Mouse (Mus musculus) ovary, postnatal 36 days (tissue): Measurements from ENCODE around the gene Fnbp1.

ENCODE experiments used
- DNase-seq: peaks from one replicate; pipeline ENCODE4 v3.0.0; 2022; ENCODE audit warnings: low spot score, mixed read lengths

The Fnbp1 gene

DNA sequence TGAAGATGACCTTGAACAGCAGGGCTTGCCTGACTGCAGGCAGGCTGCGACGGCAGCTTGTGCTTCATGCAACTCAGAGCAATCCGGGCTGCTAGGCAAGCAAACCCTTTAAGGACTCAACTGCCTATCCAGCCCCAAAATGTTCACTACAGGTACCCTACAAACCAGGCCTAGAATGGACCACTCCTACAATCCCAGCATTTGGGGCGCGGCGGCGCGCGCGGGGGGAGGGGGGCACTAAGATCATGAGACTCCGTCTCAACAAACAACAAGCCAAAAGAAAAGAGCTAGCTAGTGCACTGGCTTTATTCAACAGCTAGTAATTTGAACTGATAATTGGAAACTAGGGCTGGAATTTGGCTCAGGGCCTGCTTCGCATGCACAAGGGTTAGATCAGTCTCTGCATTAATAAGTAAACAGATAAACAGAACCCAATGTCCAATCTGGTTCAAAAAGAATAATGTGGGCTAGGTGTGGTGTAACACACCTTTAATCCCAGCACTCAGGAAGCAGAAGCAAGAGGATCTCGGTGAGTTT, 74.7 kb downstream of the Fnbp1 start:
- DNase-seq, result no peak

DNA sequence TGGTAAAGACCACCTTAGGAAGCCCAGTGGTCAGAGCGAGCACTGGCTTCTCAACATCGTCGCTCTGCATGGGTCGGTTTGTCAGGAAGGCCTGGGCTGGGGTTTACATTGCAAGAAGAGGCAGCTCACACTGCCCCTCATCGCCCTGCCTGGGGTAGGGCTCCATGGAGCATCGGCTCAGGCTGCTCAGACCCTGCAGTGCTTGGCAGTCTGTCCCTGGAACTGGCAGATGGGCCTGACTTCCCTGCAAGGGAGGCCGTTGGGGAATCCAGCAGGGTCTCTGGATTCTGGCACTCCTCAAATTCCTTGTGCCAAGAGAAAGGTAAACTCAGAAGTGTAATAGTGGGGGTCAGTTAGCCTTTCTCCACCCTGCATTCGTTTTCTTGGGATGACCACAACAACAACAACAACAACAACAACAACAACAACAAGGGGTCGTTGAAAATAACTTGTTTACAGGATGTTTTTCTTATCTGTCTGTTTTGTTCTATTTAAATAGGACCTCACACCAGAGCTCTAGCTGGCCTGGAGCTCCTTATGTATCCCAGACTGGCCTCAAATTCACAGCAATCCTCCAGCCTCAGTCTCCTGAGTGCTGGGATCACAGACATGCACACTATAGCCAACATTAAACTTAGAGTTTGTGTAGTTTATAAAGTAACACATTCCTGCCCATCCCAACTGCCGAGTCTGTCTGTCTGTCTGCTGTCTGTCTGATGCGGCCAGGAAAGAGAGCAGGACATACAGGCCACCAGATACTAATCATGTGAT, 75.6 kb downstream of the Fnbp1 start:
- no peak for DNase-seq

DNA sequence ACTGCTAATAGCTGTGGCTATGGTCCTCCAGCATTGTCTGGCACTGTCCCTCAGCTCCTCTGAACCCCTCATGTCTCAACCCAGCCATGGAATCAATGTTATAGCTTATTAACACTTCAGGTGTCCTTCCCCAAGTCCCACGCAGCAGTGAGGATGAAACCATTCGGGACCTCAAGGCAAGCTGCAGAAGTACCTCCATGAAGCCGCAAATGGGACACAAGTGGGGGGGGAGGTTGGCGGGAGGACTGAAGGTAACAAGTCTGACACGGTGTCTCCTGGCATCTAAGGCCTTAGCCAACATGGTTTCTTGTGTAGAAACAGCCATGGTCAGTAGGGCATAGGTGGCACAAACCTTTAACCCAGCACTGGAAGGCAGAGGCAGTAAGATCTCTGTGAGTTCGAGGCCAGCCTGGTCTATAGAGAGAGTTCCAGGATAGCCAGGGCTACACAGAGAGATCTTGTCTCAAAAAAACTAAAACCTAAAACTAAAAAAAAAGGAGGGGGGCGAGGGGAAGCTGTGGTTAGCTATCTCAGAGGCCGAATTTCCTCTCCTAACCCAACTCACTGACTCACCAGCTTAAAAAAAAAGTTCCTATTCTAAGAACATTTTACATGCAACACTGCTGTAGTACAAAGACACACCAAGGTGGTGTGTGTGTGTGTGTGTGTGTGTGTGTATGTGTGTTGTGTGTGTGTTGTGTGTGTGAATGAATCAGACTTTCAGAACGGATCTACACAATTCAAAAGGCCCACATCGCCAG, 79.8 kb downstream of the Fnbp1 start:
- DNase-seq, result no peak

DNA sequence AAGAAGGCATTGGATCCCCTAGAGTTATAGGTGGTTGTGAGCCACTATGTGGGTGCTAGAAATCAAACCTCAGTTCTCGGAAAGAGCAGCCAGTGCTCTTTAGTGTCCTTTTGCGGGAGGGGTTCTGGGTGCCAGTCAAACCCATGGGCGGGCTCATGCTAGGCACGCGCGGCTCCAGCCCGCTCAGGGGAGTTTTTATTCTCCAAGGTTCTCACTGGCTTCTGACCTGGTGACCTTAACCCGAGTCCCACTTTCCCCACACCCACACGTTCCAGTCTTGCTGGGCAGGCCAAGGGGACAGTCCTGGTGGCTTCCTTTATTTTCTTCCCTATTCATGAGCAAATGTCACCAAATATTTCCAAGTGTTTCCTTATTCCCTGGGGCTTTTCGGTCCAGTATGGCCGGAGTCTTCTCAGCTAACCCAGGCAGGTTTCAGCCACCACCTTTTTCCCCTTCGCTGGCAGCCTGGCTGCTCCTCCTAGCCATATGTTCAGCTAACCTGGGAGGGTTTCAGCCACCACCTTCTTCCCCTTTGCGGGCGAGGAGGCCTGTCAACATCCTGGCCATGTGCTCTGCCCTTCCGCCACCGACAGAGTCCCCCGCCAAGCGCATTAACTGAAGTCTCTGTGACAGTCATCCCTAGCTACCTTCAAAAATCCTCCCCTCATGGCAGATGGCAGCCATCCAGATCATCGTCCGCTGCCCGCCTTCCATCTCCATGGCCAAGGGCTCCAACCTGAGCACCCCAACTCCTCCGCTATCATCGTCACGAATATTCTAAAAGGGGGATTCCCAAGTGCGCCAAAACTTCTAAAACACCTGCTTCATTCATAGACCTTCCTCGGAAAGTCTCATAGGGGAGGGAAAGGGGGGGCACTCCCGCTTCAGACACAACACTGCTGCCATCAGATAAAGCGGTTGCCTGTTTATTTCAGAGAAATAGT, 80.7 kb downstream of the Fnbp1 start:
- no peak for DNase-seq

DNA sequence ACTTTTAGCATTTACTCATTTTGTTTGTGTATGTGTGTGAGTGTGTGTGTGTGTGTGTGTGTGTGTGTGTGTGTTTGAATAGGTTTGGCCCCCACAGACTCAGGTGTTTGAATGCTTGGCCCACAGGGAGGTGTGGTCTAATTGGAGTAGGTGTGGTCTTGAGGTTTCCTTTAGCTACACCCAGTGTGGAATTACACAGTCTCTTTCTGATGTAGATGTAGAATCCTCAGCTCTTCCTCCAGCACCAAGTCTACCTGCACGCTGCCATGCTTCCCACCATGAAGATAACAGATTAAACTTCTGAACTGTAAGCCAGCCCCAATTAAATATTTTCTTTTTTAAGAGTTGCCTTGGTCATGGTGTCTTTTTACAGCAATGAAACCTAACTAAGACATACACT, 81.5 kb downstream of the Fnbp1 start:
- DNase-seq, result no peak

DNA sequence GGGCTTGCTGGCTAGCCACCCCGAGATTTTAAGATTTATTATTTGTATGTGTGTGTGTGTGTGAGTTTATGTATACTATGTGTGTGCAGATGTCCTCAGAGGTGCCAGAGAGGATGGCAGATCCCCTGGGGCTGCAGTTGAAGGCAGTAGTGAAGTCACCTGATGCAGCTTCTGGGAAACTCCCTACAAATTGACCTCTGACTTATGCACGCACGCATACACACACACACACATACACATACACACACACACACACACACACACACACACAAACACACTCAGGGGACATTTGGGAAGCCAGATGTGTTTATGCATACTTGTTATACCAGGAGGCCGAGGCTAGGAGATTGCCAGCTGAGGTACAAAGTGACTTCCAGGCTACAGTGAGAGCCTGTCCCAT, 83.4 kb downstream of the Fnbp1 start:
- DNase-seq, result no peak

DNA sequence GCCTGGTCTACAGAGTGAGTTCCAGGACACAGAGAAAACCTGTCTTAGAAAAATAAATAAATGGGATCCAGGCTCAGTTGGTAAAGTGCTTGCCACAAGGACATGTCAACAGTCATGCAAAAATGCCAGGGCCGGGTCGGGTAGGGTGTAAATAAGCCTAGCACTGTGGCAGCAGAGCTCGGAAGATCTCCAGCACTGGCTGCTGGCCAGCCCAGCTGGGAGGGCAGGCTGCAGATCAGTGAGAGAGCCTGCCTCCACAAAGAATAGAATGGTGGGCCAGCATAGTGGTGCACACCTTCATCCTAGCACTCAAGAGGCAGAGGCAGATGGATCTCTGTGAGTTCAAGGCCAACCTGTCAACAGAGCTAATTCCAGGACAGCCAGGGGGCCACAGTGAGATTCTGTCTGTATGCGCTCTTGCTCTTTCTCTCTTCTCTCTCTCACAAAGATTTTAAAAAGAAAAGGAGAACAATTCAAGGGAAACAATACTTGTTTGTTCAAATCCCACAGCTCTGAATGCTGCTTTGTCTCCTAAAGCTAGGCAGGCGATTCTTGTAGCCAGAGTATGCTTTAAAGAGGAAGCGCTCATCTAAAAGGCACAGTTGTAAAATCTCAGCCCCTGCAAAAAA, 84.1 kb downstream of the Fnbp1 start:
- DNase-seq, result no peak

DNA sequence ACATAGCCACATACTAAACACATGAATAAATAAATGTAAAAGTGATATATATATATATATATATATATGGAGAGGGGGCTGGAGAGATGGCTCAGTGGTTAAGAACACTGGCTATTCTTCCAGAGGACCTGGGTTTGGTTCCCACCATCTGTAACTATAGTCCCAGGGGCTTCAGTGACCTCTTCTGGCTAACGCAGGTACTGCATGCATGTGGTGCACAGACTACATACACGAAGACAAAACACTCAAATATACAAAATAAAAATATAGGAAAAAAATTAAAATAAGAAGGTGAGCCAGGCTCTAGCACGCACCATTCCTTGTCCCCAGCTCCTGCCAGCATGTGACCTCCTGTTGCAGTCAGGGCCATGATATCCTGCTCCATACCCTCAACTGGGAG, 85.7 kb downstream of the Fnbp1 start:
- no peak for DNase-seq

DNA sequence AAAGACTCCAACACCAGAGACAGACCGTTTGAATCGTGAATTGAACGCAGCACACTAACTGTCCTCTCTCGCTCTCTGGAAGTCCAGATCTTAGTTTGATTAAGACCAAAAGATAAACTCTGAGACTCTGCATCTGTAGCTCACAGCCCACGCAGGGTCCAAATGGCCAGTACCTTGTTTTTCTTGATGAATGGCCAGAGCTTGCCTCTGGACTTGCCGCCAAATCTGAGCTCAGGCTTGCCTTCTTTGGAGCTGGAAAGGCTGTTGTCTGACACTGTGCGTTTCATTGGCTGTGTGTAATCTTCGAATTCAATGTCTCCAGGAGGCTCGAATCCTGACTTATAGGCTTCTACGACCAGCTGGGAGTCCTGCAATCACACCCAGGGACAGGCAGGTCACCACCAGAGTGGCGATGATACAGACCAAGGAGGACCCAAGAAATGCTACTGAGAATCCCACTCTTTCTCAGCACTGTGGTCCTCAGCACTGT, 87.9 kb downstream of the Fnbp1 start:
- no peak for DNase-seq

DNA sequence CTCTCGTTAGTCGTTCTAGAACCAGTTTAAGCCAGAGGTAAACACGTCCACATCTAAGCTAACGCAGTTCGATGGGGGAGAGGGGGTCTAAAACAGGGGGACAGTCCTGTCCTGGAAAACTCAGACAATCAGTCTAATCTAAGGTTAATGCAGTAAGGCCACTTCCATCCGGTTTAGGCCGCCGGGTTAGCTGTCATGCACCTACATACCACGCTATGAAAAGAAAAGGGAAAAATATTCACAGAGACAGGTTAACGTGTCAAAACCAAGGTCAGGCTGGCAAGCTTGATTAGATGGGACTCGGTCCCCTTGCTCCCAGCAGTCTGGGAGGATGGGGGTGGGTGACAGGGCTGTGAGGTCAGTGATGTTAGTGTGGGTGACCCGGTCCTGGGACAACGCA, 88.4 kb downstream of the Fnbp1 start:
- no peak for DNase-seq

DNA sequence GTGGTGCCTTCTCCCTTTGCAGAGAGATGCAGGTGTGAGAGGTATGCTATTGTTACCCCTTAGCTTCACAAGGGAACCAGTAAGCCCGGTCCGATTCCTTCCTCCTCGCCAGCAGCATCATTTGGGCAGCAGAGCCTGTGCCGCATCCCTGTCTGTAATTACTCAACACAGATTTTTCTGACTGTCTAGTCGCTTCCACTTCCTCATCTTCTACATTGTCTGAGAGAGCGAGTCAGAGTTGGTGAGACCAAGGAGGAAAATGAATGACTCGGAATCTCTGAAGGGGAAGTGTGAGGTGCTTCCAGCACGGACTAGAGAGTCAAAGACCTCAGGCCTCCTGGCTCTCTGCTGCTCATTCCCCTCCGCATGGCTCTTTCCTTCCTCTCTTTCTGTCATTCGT, 89.4 kb downstream of the Fnbp1 start:
- DNase-seq, result no peak

DNA sequence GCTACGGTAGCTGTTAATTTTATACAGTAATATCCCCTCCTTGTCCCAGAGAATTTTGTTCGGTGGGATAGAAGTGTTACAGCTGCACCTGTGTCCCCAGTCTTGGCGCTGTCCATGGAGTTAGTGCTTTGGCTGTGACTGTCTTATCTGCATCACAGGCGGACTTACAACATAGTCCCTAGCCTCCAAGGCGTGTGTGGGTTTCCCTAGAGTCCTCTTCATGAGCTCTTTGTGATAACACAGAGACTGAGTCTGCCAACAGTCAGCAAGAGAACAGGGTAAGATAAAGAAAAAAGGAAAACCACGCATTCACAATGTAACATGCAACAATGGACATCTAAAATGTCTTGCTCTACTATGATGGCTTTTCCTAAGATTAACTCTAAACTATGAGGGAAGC, 93.8 kb downstream of the Fnbp1 start:
- no peak for DNase-seq

DNA sequence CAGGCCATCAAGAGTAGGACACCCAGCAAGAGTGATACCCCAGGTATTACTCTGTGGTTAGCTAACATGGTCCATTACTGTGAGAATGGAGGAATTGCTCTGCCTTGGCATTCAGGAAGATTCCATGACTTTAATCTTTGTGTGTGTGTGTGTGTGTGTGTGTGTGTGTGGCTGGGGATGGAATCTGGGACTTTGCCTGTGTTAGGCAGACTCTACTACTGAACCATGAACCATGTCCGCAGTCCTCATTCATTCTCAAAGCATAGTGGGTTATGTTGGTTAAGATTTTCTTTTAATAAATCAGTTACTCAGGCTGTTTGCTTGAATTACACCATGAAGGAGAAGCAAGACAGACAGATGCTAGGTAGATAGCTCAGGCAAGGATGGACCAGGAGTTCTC, 98.0 kb downstream of the Fnbp1 start:
- DNase-seq, result no peak

DNA sequence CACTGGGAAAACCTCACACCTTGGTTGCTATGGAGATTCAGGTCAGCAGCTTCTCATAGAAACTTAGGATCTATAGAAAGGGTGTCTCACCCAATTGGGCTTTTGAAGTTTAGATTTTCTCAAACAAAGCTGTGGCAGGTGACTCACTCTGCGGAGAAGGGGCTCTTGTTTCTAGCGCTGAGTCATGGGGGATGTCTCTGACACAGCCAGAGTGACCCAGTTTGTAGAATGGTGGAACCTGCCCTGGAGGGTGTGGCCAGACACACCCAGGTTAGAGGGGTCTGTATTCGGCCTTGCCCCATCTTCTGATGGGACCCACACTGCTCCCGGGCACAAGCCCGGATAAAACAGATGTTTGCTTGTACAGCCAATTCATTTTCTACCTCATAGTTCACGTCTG, 98.9 kb downstream of the Fnbp1 start:
- DNase-seq, result no peak

DNA sequence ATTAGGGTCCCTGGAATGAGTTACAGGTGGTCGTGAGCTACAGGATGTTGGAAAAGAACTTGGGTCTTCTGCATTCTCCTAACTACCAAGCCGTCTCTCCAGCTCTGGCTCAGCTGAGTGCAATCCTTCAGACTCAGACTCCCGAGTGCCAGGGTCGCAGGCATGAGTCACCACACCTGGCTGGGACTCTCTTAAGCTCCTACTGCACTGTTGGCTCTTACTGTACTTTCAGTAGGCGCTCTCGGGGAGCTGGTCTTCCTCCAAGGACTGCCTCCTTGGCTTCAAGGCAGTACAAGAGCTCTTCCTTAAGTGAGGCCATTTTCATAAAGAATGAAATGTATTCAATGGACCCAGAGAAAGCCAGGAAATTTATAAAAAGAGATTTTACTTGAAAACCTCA, 100.4 kb downstream of the Fnbp1 start:
- no peak for DNase-seq

DNA sequence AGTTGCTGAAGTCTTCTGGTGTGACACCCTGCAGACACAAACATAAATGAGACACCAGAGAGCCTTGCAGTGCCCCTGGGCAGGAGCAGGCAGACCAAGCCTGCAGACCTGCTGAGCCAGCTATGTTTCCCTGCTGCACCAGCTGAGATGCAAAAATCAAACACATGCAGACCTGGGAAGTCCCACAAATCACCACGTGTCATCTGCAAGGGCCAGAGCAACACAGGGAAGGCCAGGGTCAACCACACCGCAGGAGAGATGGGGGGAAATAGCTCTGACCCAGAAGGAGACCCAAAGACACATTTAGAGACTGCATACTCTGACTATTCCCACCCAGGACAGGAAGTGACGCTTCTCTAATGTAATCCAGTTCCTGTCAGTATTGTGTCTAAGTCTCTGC, 101.3 kb downstream of the Fnbp1 start:
- no peak for DNase-seq

DNA sequence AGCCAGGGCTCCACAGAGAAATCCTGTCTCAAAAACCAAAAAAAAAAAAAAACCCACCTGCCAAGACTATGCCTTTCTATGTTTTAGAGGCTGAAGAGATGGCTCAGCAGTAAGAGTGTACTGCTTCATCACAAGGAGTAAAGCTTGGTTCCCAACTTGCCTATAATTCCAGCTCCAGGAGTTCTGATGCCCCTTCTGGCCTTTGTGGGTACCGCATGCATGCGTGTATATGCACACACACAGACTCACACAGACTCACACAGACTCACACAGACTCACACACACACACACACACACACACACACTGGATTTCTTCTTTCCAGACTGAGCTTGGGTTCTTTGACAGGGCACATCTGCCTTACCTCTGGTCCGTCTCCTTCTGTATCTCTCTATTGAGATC, 101.8 kb downstream of the Fnbp1 start:
- DNase-seq, result no peak

DNA sequence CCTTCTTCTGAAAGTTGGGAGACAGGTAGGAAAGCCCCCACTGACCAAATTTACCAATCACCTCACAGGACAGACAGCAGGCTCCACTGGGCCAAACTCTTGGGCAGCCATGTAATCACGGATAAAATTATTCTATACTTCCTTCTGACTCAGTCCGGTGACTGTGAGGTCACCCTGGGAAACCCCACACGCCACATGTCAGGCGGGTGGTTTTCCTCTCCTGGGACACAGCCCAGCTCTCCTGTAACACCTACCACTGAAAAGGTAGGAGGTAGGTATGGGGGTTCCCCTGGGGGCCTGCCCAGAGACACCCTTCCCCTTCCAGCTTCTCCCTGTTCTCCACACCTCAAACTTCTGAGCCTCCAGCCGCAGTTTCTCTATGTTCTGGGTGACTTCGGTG, 105.0 kb downstream of the Fnbp1 start:
- no peak for DNase-seq

DNA sequence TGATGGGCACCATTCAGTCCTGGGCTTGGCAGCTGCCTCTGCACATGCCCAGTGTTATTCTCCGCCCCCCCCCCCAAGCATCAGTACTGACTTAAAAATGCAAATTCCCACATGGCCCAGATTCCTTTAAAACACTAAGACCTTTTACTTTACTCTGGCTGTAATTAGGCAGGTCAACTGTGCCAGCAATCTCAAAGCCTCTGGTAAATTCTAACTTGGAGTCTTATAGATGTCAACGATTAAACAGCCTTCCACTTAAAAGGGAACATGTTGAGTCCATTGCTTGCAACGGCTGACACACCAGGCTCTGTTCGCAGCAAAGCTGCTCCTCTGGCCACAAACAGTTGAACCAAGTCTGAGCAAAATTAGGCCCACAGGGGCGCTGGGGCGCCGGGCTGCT, 109.8 kb downstream of the Fnbp1 start:
- no peak for DNase-seq

DNA sequence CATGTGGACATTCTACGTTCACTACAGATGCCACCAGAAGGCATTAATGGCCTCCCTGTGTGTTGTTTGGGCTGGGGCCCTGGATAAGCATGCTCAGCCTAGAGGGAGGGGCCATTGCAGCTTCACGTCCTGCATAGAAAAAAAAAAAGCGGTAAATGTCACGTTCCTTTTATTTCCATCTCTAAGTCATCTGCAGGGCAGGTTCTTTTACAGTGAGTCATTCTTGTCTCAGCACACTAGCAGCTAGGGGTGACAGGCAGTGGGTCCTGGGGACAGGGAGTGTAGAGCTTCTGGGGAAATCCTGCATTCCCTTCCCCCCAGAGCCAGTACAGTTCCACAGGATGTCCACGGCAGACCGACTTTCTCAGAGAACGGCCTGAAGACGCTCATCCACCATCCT, 115.2 kb downstream of the Fnbp1 start:
- no peak for DNase-seq

DNA sequence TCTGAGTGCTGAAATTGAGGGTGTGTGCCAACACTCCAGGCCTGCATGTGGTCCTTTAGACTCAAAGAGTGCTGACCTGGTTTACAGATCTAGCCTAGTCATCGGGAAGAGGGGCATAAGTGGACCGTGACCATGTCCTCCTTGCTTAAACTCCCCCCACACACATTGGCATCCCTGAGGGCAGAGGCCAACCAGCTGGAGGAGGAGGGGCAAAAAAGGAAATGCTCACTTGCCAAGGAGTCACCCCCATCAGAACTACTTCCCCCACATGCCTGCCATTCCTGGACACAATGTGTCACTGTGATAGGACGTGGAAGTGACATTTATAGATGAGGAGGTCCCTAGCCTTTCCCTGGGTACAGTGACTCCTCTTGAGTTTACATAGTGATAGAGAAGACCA, 116.3 kb downstream of the Fnbp1 start:
- no peak for DNase-seq
